In the genomic region with DNA sequence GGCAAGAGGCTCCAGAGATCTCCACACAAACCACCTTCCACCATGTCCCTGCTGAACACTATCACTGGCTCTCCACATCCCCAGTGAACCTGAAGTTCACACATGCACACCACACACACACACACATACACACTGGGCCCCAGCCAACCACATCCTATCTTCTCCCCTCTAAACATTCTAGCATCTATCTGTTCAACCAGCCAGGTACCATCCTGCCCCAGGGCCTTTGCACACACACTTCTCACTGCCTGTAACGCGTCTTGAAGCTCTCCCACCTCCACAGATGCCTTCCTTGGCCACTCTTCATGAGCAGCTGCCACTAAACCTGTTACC, we compare ENCODE assay signal across 24 mouse cellular contexts. TPM values are rescaled to one million over a fixed set of nuclear protein-coding genes. Genes with fewer than 3 reads are reported as not detected.
DNase-seq lines count a peak whose midpoint lies in the region; ATAC-seq and TF ChIP-seq lines count a peak whose summit lies in the region.
"Had no signal": no experiment of that assay in that cellular context is flagged by ENCODE, and none has a peak within 500 bp of the region (broad histone marks: within the 10 kb centered on the region; RNA-seq: fewer than 3 reads in every experiment).

No protein-coding gene starts in this region.

- peak overlapping the region; percentile 53; the same call in 1 of the 2 replicates for H3K27ac ChIP-seq in thymus, adult 2 months (ENCODE audit: control insufficient read depth, insufficient read depth, low read length)
- no peak overlapping the region for H3K27ac ChIP-seq in liver, postnatal 0 days (ENCODE audit: low read depth)
- H3K27ac ChIP-seq: forebrain, embryonic 12.5 days; heart, embryonic 15.5 days; kidney, postnatal 0 days; midbrain, embryonic 12.5 days; stomach, embryonic 15.5 days had no signal

- peak; percentile 43 for DNase-seq in thymus, adult 2 months
- no peak for DNase-seq in thymus, postnatal 10 days (ENCODE audit: low spot score in 2 of 2)
- peak; percentile 78 for DNase-seq in induced T-regulatory cell, adult 2 months (ENCODE audit: low read depth)
- DNase-seq in liver, postnatal 0 days: no peak
- DNase-seq in yolk sac, embryonic 10.5 days (ENCODE audit: low spot score): no peak
- no peak for DNase-seq in layer of hippocampus, adult 18-20 months (ENCODE audit: low spot score in 2 of 2)
- DNase-seq in right cerebral cortex, adult 18-20 months: no peak
- DNase-seq: B cell, adult 2 months; cerebellum, adult 2 months; cerebellum, postnatal 36 days; gastrocnemius, postnatal 10 days; heart, adult 11 months; heart, postnatal 4 days; kidney, adult 11 months; layer of hippocampus, postnatal 36 days; right cerebral cortex, postnatal 14 days; spleen, adult 18-20 months had no signal

- H3K27me3 ChIP-seq in thymus, adult 2 months (ENCODE audit: control insufficient read depth, insufficient read depth, low read length): no peaks in the 10 kb centered on the region
- no peaks in the 10 kb centered on the region for H3K27me3 ChIP-seq in liver, postnatal 0 days (ENCODE audit: insufficient read depth, low read length)
- H3K27me3 ChIP-seq: forebrain, embryonic 12.5 days; heart, embryonic 15.5 days; midbrain, embryonic 12.5 days; Patski; stomach, embryonic 15.5 days had no signal

- no peak for TF ChIP-seq EP300 in liver, postnatal 0 days (IDR thresholded peaks at IDR 0.05; ENCODE audit: low read depth)

- no peak for TF ChIP-seq POLR2A in thymus, adult 2 months (IDR thresholded peaks at IDR 0.05; ENCODE audit: control insufficient read depth, extremely low read depth, insufficient read depth, low read length, poor library complexity)

- no peak for TF ChIP-seq CTCF in thymus, adult 2 months (IDR thresholded peaks at IDR 0.05; ENCODE audit: borderline replicate concordance, control insufficient read depth, extremely low read depth, insufficient read depth, low read length, poor library complexity)
- no peak for TF ChIP-seq CTCF in liver, postnatal 0 days (IDR thresholded peaks at IDR 0.05; ENCODE audit: low read depth)

- ATAC-seq in liver, postnatal 0 days: no peak
- ATAC-seq: hindbrain, embryonic 16.5 days; Patski had no signal

- 91% methylated on average over 2 of the region's 2 CpGs for WGBS in thymus, adult 2 months
- 96% methylated on average over 2 of the region's 2 CpGs for WGBS in liver, postnatal 0 days (ENCODE audit: insufficient replicate concordance)

- H3K36me3 ChIP-seq in thymus, adult 2 months (ENCODE audit: control insufficient read depth, insufficient read depth, low read length): peaks cover 7% of the 10 kb centered on the region; the same call in 1 of the 2 replicates
- H3K36me3 ChIP-seq in liver, postnatal 0 days (replicated peaks; ENCODE audit: insufficient read depth, low read length): peaks cover 11% of the 10 kb centered on the region; the same call in 1 of the 2 replicates
- H3K36me3 ChIP-seq: stomach, embryonic 15.5 days had no signal

- H3K9me3 ChIP-seq in liver, postnatal 0 days (ENCODE audit: low read length): no peaks in the 10 kb centered on the region
- H3K9me3 ChIP-seq: forebrain, embryonic 12.5 days; heart, embryonic 15.5 days; midbrain, embryonic 12.5 days; stomach, embryonic 15.5 days had no signal

- H3K4me2 ChIP-seq in liver, postnatal 0 days (ENCODE audit: low read depth, low read length): peak overlapping the region; percentile 77
- H3K4me2 ChIP-seq: forebrain, embryonic 12.5 days; heart, embryonic 15.5 days; midbrain, embryonic 12.5 days; stomach, embryonic 15.5 days had no signal

- H3K4me1 ChIP-seq in thymus, adult 2 months (replicated peaks; ENCODE audit: control insufficient read depth, insufficient read depth, low read length): peaks cover 55% of the 10 kb centered on the region
- H3K4me1 ChIP-seq in liver, postnatal 0 days (ENCODE audit: insufficient read depth): peaks cover 53% of the 10 kb centered on the region
- H3K4me1 ChIP-seq: stomach, embryonic 15.5 days had no signal

- no peak overlapping the region for H3K4me3 ChIP-seq in thymus, adult 2 months (ENCODE audit: control insufficient read depth, insufficient read depth, low read length)
- H3K4me3 ChIP-seq in liver, postnatal 0 days (ENCODE audit: low read depth, low read length): 0 out of 2 replicates have a peak overlapping the region, but pooled peaks have one; percentile 2
- H3K4me3 ChIP-seq: forebrain, embryonic 12.5 days; heart, embryonic 15.5 days; midbrain, embryonic 12.5 days; stomach, embryonic 15.5 days had no signal

- H3K9ac ChIP-seq in liver, postnatal 0 days (replicated peaks): peak overlapping the region; percentile 33; the same call in 1 of the 2 replicates
- H3K9ac ChIP-seq: forebrain, embryonic 12.5 days; heart, embryonic 15.5 days; midbrain, embryonic 12.5 days; stomach, embryonic 15.5 days had no signal

RNA-seq across cellular contexts. Expression of a gene that starts 11.6 kb away (rescaled TPM):
- 264 and 297 TPM in 2 replicates for polyA plus RNA-seq in thymus, adult 2 months (2012; rRNA removed)
- 5.4 and 6.3 TPM in 2 replicates for polyA plus RNA-seq in liver, postnatal 0 days (2015; fragmentation: Nextera tagmentation; extraction: Ambion mirVana)
- 10 to 100 TPM; 67.8 to 68.8 TPM for total RNA-seq in layer of hippocampus, adult 18-20 months (2021)

Comparison
In these comparisons a context has a peak if more than half of its experiments do, and no peak if none do; other contexts are left out.
1. DNase-seq: peak in thymus, adult 2 months (single experiment) and induced T-regulatory cell, adult 2 months (single experiment); none in thymus, postnatal 10 days (0 of 2), liver, postnatal 0 days (single experiment), yolk sac, embryonic 10.5 days (single experiment), layer of hippocampus, adult 18-20 months (0 of 2) and right cerebral cortex, adult 18-20 months (single experiment).
2. RNA of a gene that starts 11.6 kb away (polyA plus RNA-seq): 264 to 297 TPM in thymus, adult 2 months; 5.4 to 6.3 TPM in liver, postnatal 0 days; every median in the first group is over 10 times any median in the second.